28 mouse cellular contexts compared by ENCODE assay signal in the genomic region with DNA sequence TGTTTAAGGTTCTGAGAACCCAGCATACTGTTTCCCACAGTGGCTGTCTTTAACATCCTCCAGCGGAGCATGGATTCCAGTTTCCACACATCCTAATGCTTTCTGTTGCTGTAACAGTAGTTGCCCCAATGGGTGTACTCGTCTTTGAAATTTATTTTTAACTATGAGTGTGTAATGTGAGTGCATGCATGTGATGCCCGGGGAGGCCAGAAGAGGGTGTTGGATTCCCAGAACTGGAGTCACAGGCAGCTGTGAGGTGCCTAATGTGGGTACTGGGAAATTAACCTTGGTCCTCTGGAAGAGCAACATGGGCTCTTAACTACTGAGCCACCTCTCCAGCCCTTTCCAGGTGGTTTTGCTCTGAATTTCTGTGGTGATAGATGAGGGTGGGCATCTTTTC. TPM values are rescaled to one million over a fixed set of nuclear protein-coding genes. Genes with fewer than 3 reads are reported as not detected.
DNase-seq lines count a peak whose midpoint lies in the region; ATAC-seq and TF ChIP-seq lines count a peak whose summit lies in the region.
"Had no signal": no experiment of that assay in that cellular context is flagged by ENCODE, and none has a peak within 500 bp of the region (broad histone marks: within the 10 kb centered on the region; RNA-seq: fewer than 3 reads in every experiment).

No protein-coding gene starts in this region.

- no peaks in the 10 kb centered on the region for H3K27me3 ChIP-seq in intestine, embryonic 16.5 days (replicated peaks; ENCODE audit: control insufficient read depth, insufficient read depth, low read length)
- H3K27me3 ChIP-seq: forebrain, embryonic 13.5 days; hindbrain, embryonic 15.5 days; limb, embryonic 13.5 days; neural tube, embryonic 12.5 days; Patski had no signal

- H3K9me3 ChIP-seq in intestine, embryonic 16.5 days (ENCODE audit: control insufficient read depth, low read length), result no peaks in the 10 kb centered on the region
- H3K9me3 ChIP-seq: forebrain, embryonic 13.5 days; heart, embryonic 13.5 days; hindbrain, embryonic 10.5 days; hindbrain, embryonic 15.5 days; limb, embryonic 13.5 days; neural tube, embryonic 12.5 days had no signal

- no peak for ATAC-seq in intestine, embryonic 16.5 days
- ATAC-seq: forebrain, embryonic 13.5 days; inflammation-experienced regulatory T-cells, adult 6 months; midbrain, embryonic 16.5 days; Patski had no signal

- no peak overlapping the region for H3K9ac ChIP-seq in intestine, embryonic 16.5 days (ENCODE audit: low read depth, low read length)
- H3K9ac ChIP-seq: forebrain, embryonic 13.5 days; heart, embryonic 13.5 days; hindbrain, embryonic 15.5 days; limb, embryonic 13.5 days; neural tube, embryonic 12.5 days had no signal

- peak overlapping the region; percentile 89 for H3K27ac ChIP-seq in gastrocnemius, adult 2 months
- no peak overlapping the region for H3K27ac ChIP-seq in left cerebral cortex, adult 2 months
- no peak overlapping the region for H3K27ac ChIP-seq in intestine, embryonic 16.5 days (ENCODE audit: low read length)
- H3K27ac ChIP-seq: forebrain, embryonic 13.5 days; heart, embryonic 13.5 days; hindbrain, embryonic 10.5 days; hindbrain, embryonic 15.5 days; kidney, postnatal 0 days; limb, embryonic 13.5 days; neural tube, embryonic 12.5 days had no signal

- H3K4me2 ChIP-seq in intestine, embryonic 16.5 days (ENCODE audit: low read depth, low read length), result no peak overlapping the region
- H3K4me2 ChIP-seq: forebrain, embryonic 13.5 days; heart, embryonic 13.5 days; hindbrain, embryonic 15.5 days; limb, embryonic 13.5 days; midbrain, embryonic 11.5 days; neural tube, embryonic 12.5 days had no signal

- DNase-seq in gastrocnemius, adult 2 months, result peak; percentile 74
- DNase-seq in gastrocnemius, postnatal 10 days, result no peak
- no peak for DNase-seq in left cerebral cortex, adult 2 months (ENCODE audit: extremely low spot score in 1 of 2, low spot score in 2 of 2)
- no peak for DNase-seq in left cerebral cortex, adult 8-10 months (ENCODE audit: low spot score in 2 of 2)
- DNase-seq in thymus, postnatal 4 days, result peak; percentile 24
- no peak for DNase-seq in thymus, postnatal 25 days
- DNase-seq: adrenal gland, postnatal 10 days; cerebellum, adult 11 months; cerebellum, adult 9-10 months; cerebellum, postnatal 36 days; heart, postnatal 10 days; kidney, adult 18-20 months; layer of hippocampus, adult 9-11 months; lung, postnatal 36 days; right cerebral cortex, adult 18-20 months; thymus, adult 2 months had no signal

- no peaks in the 10 kb centered on the region for H3K4me1 ChIP-seq in intestine, embryonic 16.5 days (ENCODE audit: control insufficient read depth, insufficient read depth, low read length)
- H3K4me1 ChIP-seq: forebrain, embryonic 13.5 days; hindbrain, embryonic 10.5 days; hindbrain, embryonic 15.5 days; limb, embryonic 13.5 days; neural tube, embryonic 12.5 days had no signal

- peak; percentile 53 for TF ChIP-seq CTCF in gastrocnemius, adult 2 months (IDR thresholded peaks at IDR 0.05)
- TF ChIP-seq CTCF in left cerebral cortex, adult 2 months (IDR thresholded peaks at IDR 0.05), result peak; percentile 26; the same call in 1 of the 2 replicates

- WGBS in intestine, embryonic 16.5 days, result 93% methylated on average over 3 of the region's 3 CpGs

- no peaks in the 10 kb centered on the region for H3K36me3 ChIP-seq in intestine, embryonic 16.5 days (ENCODE audit: control insufficient read depth, insufficient read depth, low read length)
- H3K36me3 ChIP-seq: limb, embryonic 13.5 days had no signal

- intact Hi-C loops in gastrocnemius, adult 2 months (cut with DNase I), result loop anchor here (10.0 kb wide), 1 partner anchor 218 kb away; no protein-coding TSS in a partner anchor
- intact Hi-C loops in left cerebral cortex, adult 2 months (cut with DNase I), result no loop called here

- no peak overlapping the region for H3K4me3 ChIP-seq in gastrocnemius, adult 2 months
- no peak overlapping the region for H3K4me3 ChIP-seq in left cerebral cortex, adult 2 months
- no peak overlapping the region for H3K4me3 ChIP-seq in intestine, embryonic 16.5 days (ENCODE audit: low read length)
- H3K4me3 ChIP-seq: forebrain, embryonic 13.5 days; heart, embryonic 13.5 days; hindbrain, embryonic 10.5 days; hindbrain, embryonic 15.5 days; limb, embryonic 13.5 days; neural tube, embryonic 12.5 days had no signal

RNA-seq across cellular contexts. Expression of a gene that starts 49.6 kb away (rescaled TPM):
- 10 to 100 TPM; 18.8 to 31.7 TPM for total RNA-seq in gastrocnemius, adult 2 months (2021)
- 10 to 100 TPM; 20.6 to 27.9 TPM for total RNA-seq in gastrocnemius, postnatal 10 days (2021)
- total RNA-seq in left cerebral cortex, adult 2 months (2021), result 10 to 100 TPM; 23.5 to 24.5 TPM
- total RNA-seq in left cerebral cortex, adult 8-10 months (2022), result 10 to 100 TPM; 24.6 to 28.2 (median 26.7) TPM
- polyA plus RNA-seq in intestine, embryonic 16.5 days (2015; fragmentation: Nextera tagmentation; extraction: Ambion mirVana), result 13.7 TPM in 2 replicates

Comparison
In these comparisons a context has a peak if more than half of its experiments do, and no peak if none do; other contexts are left out.
1. DNase-seq: peak in gastrocnemius, adult 2 months (single experiment) and thymus, postnatal 4 days (single experiment); none in gastrocnemius, postnatal 10 days (single experiment), left cerebral cortex, adult 2 months (0 of 2), left cerebral cortex, adult 8-10 months (0 of 2) and thymus, postnatal 25 days (single experiment).